Mouse (Mus musculus) forebrain, embryonic 15.5 days (tissue): Measurements from ENCODE around the gene Serpina11. TPM values are rescaled to one million over a fixed set of nuclear protein-coding genes. Genes with fewer than 3 reads are reported as not detected.

Experiments used
- ATAC-seq: fragments of 200-750 bp; cut with Nextera tagmentation; replicated peaks from 2 replicates; pipeline ENCODE4 v1.8.0; 2017; ENCODE audit warnings: mild to moderate bottlenecking, moderate TSS enrichment, moderate library complexity
- H3K27ac ChIP-seq: fragments of 300-500 bp; sonication (generic); replicated peaks from 2 replicates; pipeline ENCODE4 v1.5.1; 2015; ENCODE audit warnings: mild to moderate bottlenecking, inconsistent platforms
- H3K27me3 ChIP-seq: fragments of 300-500 bp; sonication (generic); 2 replicates; pipeline ENCODE4 v1.6.1; 2015; ENCODE audit warnings: inconsistent platforms
- H3K36me3 ChIP-seq: fragments of 300-500 bp; sonication (generic); 2 replicates; pipeline ENCODE4 v1.6.1; 2015; ENCODE audit warnings: mild to moderate bottlenecking, inconsistent platforms
- H3K4me1 ChIP-seq: fragments of 300-500 bp; sonication (generic); 2 replicates; pipeline ENCODE4 v1.6.1; 2015; ENCODE audit warnings: inconsistent platforms
- H3K4me2 ChIP-seq: fragments of 300-500 bp; sonication (generic); replicated peaks from 2 replicates; pipeline ENCODE4 v1.6.1; 2015; ENCODE audit warnings: mild to moderate bottlenecking, inconsistent platforms
- H3K4me3 ChIP-seq: fragments of 300-500 bp; sonication (generic); 2 replicates; pipeline ENCODE4 v1.5.1; 2015; ENCODE audit warnings: mild to moderate bottlenecking, inconsistent platforms
- H3K9ac ChIP-seq: fragments of 300-500 bp; sonication (generic); replicated peaks from 2 replicates; pipeline ENCODE4 v1.6.1; 2015; ENCODE audit warnings: mild to moderate bottlenecking, inconsistent platforms
- H3K9me3 ChIP-seq: fragments of 300-500 bp; sonication (generic); 2 replicates; pipeline ENCODE4 v1.6.1; 2016; ENCODE audit warnings: inconsistent platforms
- WGBS: fragments of 180-500 bp; shearing (Covaris S2); methylation state at CpG from one replicate; pipeline ENCODE4 v1.1.7; 2015; ENCODE audit warnings: mixed read lengths; 5-methylcytosine and 5-hydroxymethylcytosine counted together
- polyA plus RNA-seq: library from polyadenylated mRNA; unstranded; fragments of >200 nt; fragmentation: Nextera tagmentation; extraction: Ambion mirVana; gene quantifications from 2 replicates; pipeline ENCODE4 v1.2.1, GENCODE M21; 2015

Serpina11 gene
- polyA plus RNA-seq, 1 experiment from 2014 or later, result not detected

DNA sequence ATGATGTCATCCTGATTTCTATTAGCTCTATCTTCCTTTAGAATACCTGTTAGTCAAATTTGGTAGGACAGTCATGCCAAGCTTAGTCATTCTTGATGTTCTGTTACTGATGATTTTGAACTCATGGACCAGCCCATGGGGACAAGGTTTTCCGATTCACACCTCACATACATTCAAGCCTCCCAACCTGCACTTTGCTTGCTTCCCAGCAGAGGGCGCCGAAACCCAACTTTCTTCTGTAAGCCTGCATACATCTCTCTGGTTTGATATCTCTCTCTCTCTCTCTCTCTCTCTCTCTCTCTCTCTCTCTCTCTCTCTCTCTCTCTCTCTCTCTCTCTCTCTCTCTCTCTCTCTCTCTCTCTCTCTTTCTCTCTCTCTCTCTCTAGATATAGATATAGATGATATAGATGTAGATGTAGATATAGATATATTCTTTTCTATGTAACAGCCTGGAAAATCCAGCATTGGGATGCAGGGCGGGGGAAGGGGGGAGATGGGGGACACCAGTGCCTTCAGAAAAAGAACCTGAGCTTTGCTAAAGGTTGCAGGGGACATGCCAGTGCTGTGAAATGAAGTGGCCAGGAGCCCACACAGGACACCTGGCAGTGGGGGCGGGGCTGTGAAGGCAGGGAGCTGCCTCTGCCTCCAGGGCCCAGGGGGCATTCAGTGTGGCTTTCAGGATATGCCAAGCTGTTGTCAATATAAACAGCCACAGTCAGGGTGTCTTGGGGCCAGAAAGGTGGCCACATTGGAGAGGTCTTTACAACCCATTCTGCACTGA lies 5.7 kb upstream of the Serpina11 start:
- Histone ChIP-seq H3K9ac (no peak overlapping the region), H3K4me1 (no peaks in the 10 kb centered on the region), H3K36me3 (no peaks in the 10 kb centered on the region), H3K27ac (no peak overlapping the region), H3K4me3 (no peak overlapping the region), H3K27me3 (no peaks in the 10 kb centered on the region), H3K9me3 (no peaks in the 10 kb centered on the region), H3K4me2 (no peak overlapping the region)
- 42% methylated on average over 5 of the region's 5 CpGs for WGBS
- peak; percentile 61 for ATAC-seq

DNA sequence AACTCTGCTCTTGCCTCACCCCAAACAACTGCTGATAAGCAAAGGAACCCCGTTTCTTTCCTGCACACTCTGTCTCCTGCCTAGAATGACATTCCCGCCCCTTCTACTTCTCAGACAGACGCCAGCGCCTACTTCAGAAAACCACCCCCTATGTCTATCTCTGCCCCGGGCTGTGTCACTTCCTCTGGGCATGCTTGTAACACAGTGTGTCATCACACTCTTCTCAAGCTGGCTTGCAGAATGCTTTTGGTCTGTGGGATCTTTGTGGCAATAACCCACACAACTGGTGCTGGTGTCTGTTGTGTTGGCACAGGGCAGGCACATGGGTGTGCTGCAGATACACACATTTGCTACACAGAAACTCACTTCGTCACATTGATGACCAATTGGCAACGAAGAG lies 3.2 kb upstream of the Serpina11 start:
- Histone ChIP-seq H3K9me3 (no peaks in the 10 kb centered on the region), H3K27ac (no peak overlapping the region), H3K36me3 (no peaks in the 10 kb centered on the region), H3K4me1 (no peaks in the 10 kb centered on the region), H3K27me3 (no peaks in the 10 kb centered on the region), H3K4me2 (no peak overlapping the region), H3K4me3 (no peak overlapping the region), H3K9ac (no peak overlapping the region)
- 81% methylated on average over 7 of the region's 7 CpGs for WGBS
- no peak for ATAC-seq

DNA sequence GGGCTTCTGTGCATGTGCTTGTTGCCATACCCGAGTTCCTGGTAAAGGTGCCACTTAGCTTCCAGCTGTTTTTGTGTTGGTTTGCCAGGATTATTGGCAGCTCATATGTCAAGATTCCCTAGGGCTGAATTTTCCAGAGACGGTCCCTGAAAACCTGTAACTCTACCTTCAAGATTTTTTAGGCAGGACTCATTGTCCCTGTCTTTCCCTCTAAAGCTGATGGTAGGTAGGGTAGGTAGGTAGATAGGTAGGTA lies 316 bp downstream of the Serpina11 start:
- H3K4me2 ChIP-seq, result no peak overlapping the region
- no peak overlapping the region for H3K4me3 ChIP-seq
- H3K9me3 ChIP-seq, result no peaks in the 10 kb centered on the region
- no peak overlapping the region for H3K9ac ChIP-seq
- no peak overlapping the region for H3K27ac ChIP-seq
- no peak for ATAC-seq
- 64% methylated on average over 2 of the region's 2 CpGs for WGBS
- H3K4me1 ChIP-seq, result no peaks in the 10 kb centered on the region
- H3K27me3 ChIP-seq, result no peaks in the 10 kb centered on the region
- H3K36me3 ChIP-seq, result no peaks in the 10 kb centered on the region

DNA sequence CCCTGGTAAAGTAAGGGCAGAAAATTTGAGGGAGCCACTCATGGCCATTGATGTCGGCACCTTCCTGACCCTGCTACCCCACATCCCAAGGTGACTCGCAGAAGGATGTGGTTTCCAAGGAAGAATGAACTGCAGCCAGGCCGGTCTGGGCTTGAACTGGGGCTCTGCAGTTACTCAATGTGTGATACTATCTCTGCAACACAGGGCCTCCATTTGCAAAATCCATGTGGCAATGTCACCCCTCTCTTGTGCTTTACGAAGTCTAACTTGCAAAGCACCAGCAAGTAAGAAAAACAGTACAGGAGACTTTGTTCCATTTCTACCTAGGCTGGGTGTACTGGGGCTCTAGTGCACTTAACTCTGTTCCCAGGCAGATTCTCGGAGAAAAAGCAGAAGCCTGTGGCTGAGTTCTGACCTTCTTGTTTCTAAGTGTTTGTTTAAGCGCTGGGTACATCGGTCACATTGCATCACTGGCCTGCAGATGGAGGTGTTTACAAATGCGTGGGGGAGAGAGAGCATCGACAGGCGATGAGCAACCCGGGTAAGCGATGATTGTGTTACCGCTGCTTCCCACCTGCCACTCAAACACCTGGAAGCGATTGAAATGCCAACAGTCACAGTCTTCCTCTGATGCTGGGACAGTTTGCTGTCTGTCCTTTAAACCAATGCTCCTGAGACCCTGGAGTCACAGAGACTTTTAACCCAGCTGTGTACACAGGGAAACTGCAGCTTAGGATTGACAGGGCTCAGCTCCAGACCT lies 823 bp downstream of the Serpina11 start:
- no peaks in the 10 kb centered on the region for H3K4me1 ChIP-seq
- H3K27me3 ChIP-seq, result no peaks in the 10 kb centered on the region
- H3K4me2 ChIP-seq, result no peak overlapping the region
- no peak overlapping the region for H3K27ac ChIP-seq
- no peak overlapping the region for H3K4me3 ChIP-seq
- no peak for ATAC-seq
- no peak overlapping the region for H3K9ac ChIP-seq
- no peaks in the 10 kb centered on the region for H3K36me3 ChIP-seq
- WGBS, result 63% methylated on average over 14 of the region's 14 CpGs
- no peaks in the 10 kb centered on the region for H3K9me3 ChIP-seq

DNA sequence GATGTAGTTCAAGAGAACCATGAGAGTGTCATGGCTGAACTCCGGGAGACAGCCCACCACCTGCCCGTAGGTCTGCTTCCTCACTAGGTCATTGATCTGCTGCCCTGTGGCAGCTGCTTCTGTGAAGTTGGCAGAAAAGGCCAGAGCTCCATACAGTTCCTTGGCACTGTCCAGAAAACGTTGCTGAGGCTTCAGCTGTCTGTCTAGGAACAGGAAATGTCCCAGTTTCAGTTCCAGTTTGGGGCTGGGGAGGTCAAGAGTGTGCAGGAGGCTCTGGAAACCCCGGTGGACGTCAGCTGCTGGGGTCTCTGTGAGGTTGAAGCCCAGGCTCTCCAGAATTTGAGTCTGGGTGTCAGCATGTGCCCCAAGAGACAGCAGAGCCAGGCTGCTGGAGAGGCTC lies 3.9 kb downstream of the Serpina11 start:
- Histone ChIP-seq H3K4me3 (no peak overlapping the region), H3K4me2 (no peak overlapping the region), H3K9ac (no peak overlapping the region), H3K9me3 (no peaks in the 10 kb centered on the region), H3K27me3 (no peaks in the 10 kb centered on the region), H3K27ac (no peak overlapping the region), H3K4me1 (no peaks in the 10 kb centered on the region), H3K36me3 (no peaks in the 10 kb centered on the region)
- ATAC-seq, result no peak
- 79% methylated on average over 5 of the region's 5 CpGs for WGBS

DNA sequence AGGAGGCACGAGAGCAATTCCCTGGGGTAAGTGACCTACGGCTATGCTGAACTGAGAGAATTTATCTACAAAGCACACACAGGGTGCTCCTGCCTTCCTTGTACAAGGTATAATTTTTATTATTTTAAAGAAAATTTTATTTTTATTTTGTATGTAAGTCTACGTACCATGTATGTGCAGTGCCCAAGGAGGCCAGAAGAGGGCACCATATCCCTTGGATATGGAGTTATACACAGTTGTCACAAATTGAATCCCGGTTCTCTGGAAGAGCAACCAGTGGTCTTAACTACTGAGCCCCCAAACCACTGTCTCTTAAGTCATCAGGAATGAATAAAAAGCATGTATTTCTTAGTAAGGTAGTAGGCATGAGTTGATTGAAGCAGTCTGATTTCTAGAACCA lies 4.8 kb downstream of the Serpina11 start:
- Histone ChIP-seq H3K27ac (no peak overlapping the region), H3K4me2 (no peak overlapping the region), H3K4me1 (no peaks in the 10 kb centered on the region), H3K4me3 (no peak overlapping the region), H3K9me3 (no peaks in the 10 kb centered on the region), H3K36me3 (no peaks in the 10 kb centered on the region), H3K9ac (no peak overlapping the region), H3K27me3 (no peaks in the 10 kb centered on the region)
- ATAC-seq, result peak; percentile 14; the same call in 1 of the 2 replicates
- 65% methylated on average over 4 of the region's 4 CpGs for WGBS

DNA sequence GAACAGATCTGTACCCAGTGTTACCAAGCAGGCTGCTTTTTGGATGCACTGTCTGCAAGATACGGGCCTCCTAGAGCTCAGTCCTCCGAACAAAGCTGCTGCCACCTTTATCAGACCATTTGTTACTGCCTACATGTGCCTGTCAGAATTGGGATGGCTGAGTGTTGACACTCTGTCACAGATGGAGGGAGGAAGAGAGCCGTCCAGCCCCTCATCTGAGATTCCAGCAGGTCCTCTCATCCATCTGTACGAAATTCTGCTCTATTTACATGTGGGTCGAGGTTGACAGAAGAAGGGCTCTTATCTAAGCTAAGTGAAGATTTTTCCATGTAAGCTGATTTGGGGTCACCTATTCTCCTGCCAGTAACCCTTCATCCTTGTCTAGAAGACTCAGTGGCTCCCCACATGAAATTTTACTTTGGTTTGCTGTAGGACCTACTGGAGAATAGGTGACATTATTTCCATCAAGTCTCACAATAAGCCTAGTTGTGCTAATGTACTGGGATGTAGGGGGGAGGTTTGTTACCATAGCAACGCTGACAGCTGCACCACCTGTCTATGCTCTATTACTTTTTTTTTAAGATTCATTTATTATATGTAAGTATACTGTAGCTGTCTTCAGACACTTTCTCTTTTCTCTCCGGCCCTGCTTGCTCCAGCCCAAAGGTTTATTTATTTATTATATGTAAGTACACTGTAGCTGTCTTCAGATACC lies 8.0 kb downstream of the Serpina11 start:
- H3K4me3 ChIP-seq, result no peak overlapping the region
- no peaks in the 10 kb centered on the region for H3K9me3 ChIP-seq
- peak overlapping the region; percentile 12 for H3K27ac ChIP-seq
- WGBS, result 66% methylated on average over 7 of the region's 7 CpGs
- no peak overlapping the region for H3K4me2 ChIP-seq
- peak; percentile 67 for ATAC-seq
- no peaks in the 10 kb centered on the region for H3K4me1 ChIP-seq
- H3K27me3 ChIP-seq, result no peaks in the 10 kb centered on the region
- no peaks in the 10 kb centered on the region for H3K36me3 ChIP-seq
- no peak overlapping the region for H3K9ac ChIP-seq

DNA sequence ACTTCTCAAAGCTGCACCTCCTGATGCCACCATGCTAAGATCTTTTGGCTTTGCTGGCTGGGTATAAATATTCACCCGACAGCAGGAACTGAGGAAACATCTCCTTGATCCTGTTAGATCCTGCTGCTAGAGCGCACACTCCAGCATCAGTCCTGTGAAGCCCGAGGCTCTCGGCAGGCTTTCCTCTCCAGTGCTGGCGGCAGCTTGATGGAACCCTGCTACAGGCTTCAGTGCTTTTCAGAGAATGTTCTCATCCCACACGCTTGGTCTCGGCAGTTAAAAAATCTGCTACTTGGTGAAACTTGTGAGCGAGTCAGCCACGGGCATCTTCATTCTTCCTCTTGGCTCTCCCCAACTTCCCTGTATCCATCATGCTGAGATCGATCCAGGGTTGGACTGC lies 11.5 kb downstream of the Serpina11 start:
- no peaks in the 10 kb centered on the region for H3K27me3 ChIP-seq
- H3K9ac ChIP-seq, result no peak overlapping the region
- 92% methylated on average over 10 of the region's 10 CpGs for WGBS
- ATAC-seq, result no peak
- H3K27ac ChIP-seq, result no peak overlapping the region
- H3K36me3 ChIP-seq, result no peaks in the 10 kb centered on the region
- no peak overlapping the region for H3K4me2 ChIP-seq
- no peak overlapping the region for H3K4me3 ChIP-seq
- H3K9me3 ChIP-seq, result no peaks in the 10 kb centered on the region
- H3K4me1 ChIP-seq, result no peaks in the 10 kb centered on the region

DNA sequence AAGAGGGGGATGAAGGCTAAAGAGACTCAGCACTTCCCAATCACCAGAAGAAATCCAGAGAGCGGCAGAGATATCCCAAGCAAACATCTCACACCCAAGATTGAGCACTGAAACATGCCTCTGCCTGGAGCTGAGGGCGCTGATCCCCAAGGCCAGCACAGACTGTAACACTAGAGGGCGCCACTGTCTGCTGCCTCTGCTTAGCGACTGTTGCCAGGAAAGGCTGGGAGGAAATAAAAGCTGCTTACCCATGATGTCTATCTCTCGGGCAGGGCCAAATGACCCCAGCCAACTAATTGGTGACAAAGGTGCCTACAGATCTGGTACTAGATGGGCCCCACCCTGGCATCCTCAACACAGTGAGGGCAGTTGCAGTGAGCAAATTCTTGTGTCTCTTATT lies 11.9 kb downstream of the Serpina11 start:
- Histone ChIP-seq H3K9ac (no peak overlapping the region), H3K27ac (no peak overlapping the region), H3K4me2 (no peak overlapping the region), H3K36me3 (no peaks in the 10 kb centered on the region), H3K27me3 (no peaks in the 10 kb centered on the region), H3K9me3 (no peaks in the 10 kb centered on the region), H3K4me1 (no peaks in the 10 kb centered on the region), H3K4me3 (no peak overlapping the region)
- WGBS, result 41% methylated on average over 5 of the region's 5 CpGs
- ATAC-seq, result no peak

DNA sequence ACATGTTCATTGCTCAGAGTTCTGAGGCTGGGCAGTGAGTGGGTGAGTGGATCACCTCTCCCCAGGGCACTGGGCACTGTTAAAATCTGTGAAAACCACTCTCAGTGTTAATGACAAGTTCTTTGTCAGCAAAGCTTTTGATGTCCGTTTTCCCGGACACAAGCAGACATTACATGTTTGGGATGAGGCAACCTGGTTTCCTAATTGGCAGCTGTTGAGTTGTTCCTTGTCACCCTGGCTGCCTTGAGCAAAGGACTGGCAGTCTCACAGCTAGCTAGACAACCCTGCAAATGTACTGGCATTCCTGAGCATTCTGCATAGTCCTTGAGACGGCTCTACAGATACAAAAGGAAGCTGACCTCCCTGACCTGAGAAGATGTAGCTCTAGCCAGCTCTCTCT lies 12.7 kb downstream of the Serpina11 start:
- no peak overlapping the region for H3K27ac ChIP-seq
- 42% methylated on average over 3 of the region's 3 CpGs for WGBS
- no peak overlapping the region for H3K4me3 ChIP-seq
- no peaks in the 10 kb centered on the region for H3K36me3 ChIP-seq
- H3K27me3 ChIP-seq, result no peaks in the 10 kb centered on the region
- no peak for ATAC-seq
- H3K4me1 ChIP-seq, result no peaks in the 10 kb centered on the region
- H3K9ac ChIP-seq, result no peak overlapping the region
- H3K9me3 ChIP-seq, result no peaks in the 10 kb centered on the region
- H3K4me2 ChIP-seq, result no peak overlapping the region

DNA sequence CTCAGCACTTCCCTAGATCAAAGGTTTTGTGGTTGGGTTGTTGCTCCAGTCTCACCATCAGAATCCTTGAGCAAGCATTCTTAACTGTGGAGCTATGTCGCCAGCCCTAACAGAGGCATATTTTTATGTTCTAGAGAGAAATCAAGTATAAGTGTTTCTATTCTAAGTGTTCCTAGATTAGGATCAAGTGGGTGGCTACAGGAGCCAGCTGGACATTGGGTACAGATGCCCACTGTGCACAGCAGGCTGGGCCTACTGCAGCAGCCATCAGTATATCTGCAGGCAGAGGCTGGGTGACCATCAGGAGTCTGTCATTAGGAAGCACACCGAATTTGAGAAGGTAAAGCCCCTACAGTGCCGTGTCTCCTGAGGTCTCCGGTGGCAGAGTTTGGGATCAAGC lies 18.7 kb downstream of the Serpina11 start:
- no peaks in the 10 kb centered on the region for H3K9me3 ChIP-seq
- no peak overlapping the region for H3K9ac ChIP-seq
- H3K4me2 ChIP-seq, result no peak overlapping the region
- no peaks in the 10 kb centered on the region for H3K36me3 ChIP-seq
- H3K4me3 ChIP-seq, result no peak overlapping the region
- ATAC-seq, result no peak
- H3K27me3 ChIP-seq, result no peaks in the 10 kb centered on the region
- WGBS, result 93% methylated on average over 4 of the region's 4 CpGs
- H3K27ac ChIP-seq, result no peak overlapping the region
- no peaks in the 10 kb centered on the region for H3K4me1 ChIP-seq

DNA sequence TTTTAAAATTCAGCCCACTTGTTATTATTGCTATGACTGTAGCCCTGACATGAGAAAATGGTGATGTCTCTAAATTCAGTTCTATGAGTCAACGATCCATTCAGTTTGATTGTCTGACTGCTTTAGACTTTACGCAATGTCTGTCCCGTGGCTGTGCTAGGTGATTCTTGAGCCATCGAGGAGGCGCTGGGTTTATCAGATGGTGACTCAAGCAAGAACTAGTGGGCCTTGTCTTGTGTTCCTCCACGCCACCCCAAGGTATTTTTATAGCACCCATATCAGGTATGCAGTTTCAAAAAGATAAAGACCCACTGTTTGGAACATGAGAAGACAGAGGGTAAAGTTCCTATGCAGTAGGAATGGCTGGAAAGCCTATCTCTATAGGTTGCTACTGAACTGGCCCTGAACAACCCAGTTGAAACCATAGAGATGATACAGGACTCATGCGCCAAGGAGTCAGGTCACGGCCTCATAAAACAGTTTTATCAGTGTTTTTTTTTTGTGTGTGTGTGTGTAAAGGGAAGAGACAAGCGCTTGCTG lies 20.1 kb downstream of the Serpina11 start:
- no peak overlapping the region for H3K4me3 ChIP-seq
- no peaks in the 10 kb centered on the region for H3K27me3 ChIP-seq
- no peaks in the 10 kb centered on the region for H3K9me3 ChIP-seq
- H3K4me2 ChIP-seq, result no peak overlapping the region
- H3K4me1 ChIP-seq, result no peaks in the 10 kb centered on the region
- H3K27ac ChIP-seq, result no peak overlapping the region
- H3K9ac ChIP-seq, result no peak overlapping the region
- ATAC-seq, result no peak
- 93% methylated on average over 9 of the region's 9 CpGs for WGBS
- no peaks in the 10 kb centered on the region for H3K36me3 ChIP-seq
